Mouse (Mus musculus): ENCODE measurements around the gene Cdk18.

DNA sequence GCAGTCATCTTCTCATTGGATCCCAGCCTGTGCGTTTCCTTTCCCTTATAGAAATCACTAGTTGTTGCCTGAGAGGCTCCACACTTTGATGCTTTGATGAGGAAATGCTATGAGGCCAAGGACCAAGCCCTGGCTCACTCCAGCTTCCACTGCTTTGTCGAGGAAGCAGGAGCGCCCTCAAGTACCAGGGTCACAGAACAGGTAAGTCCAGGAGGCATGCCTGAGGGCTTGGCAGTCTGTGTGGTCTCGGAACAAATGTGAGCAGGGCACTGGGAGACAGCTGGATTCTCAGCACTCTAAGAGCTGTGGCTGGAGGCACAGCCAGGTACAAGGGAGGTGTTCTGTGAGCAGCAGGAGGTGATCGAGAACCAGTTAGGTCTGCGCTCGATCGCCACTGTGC is 27.1 kb downstream of the Cdk18 start:
- no peak for TF ChIP-seq CTCF (IDR thresholded peaks at IDR 0.05; ENCODE audit: control insufficient read depth, insufficient read depth, insufficient replicate concordance, low read depth, low read length)
- TF ChIP-seq POLR2A (IDR thresholded peaks at IDR 0.05; ENCODE audit: control insufficient read depth, low read depth, low read length): no peak
